In genomic region chr1:58885646-58886045, GRCm38 (mm10) we compare ENCODE assay signal across 13 mouse cellular contexts.
"Had no signal": no experiment of that assay in that cellular context is flagged by ENCODE, and none has a peak within 500 bp of the region (broad histone marks: within the 10 kb centered on the region; RNA-seq: fewer than 3 reads in every experiment).

No protein-coding gene starts in this region.

- DNase-seq: lung, adult 18-20 months; lung, embryonic 14.5 days; lung, postnatal 10 days; lung, postnatal 4 days; midbrain, embryonic 14.5 days; retina, postnatal 1 day; right cerebral cortex, adult 18-20 months; right cerebral cortex, postnatal 25 days; right cerebral cortex, postnatal 4 days; spleen, adult 18-20 months; thymus, adult 18-20 months; thymus, postnatal 14 days; thymus, postnatal 36 days had no signal
